Mouse (Mus musculus) midbrain, embryonic 13.5 days (tissue): Measurements from ENCODE around the gene Txndc15. TPM values are rescaled to one million over a fixed set of nuclear protein-coding genes. Genes with fewer than 3 reads are reported as not detected.

Experiments used
- polyA plus RNA-seq: library from polyadenylated mRNA; unstranded; fragments of >200 nt; fragmentation: Nextera tagmentation; extraction: Ambion mirVana; gene quantifications from 2 replicates; pipeline ENCODE4 v1.2.1, GENCODE M21; 2015

Txndc15 gene
- polyA plus RNA-seq, 1 experiment from 2014 or later, result 129 TPM

Other genes starting within 250 kb of the Txndc15 start
- 655 and 674 TPM in 2 replicates for gene Dbn1, start 226.5 kb upstream of the Txndc15 start, polyA plus RNA-seq
- 145 and 159 TPM in 2 replicates for gene Pdlim7, start 201.0 kb upstream of the Txndc15 start, polyA plus RNA-seq
- gene Dok3, start 185.4 kb upstream of the Txndc15 start, polyA plus RNA-seq, result 4.3 and 4.7 TPM in 2 replicates
- gene Ddx41, start 178.0 kb upstream of the Txndc15 start, polyA plus RNA-seq, result 60.2 and 66.6 TPM in 2 replicates
- gene Fam193b, start 143.5 kb upstream of the Txndc15 start, polyA plus RNA-seq, result 64.9 and 72.3 TPM in 2 replicates
- gene Tmed9, start 140.9 kb upstream of the Txndc15 start, polyA plus RNA-seq, result 103 and 125 TPM in 2 replicates
- 45.5 and 47.4 TPM in 2 replicates for gene B4galt7, start 114.8 kb upstream of the Txndc15 start, polyA plus RNA-seq
- gene Caml, start 91.6 kb upstream of the Txndc15 start, polyA plus RNA-seq, result 92.3 and 97.5 TPM in 2 replicates
- 31.3 and 33.5 TPM in 2 replicates for gene Ddx46, start 79.6 kb upstream of the Txndc15 start, polyA plus RNA-seq
- gene B230219D22Rik, start 21.5 kb upstream of the Txndc15 start, polyA plus RNA-seq, result 69.3 and 72.6 TPM in 2 replicates
- gene Pcbd2, start 12.7 kb downstream of the Txndc15 start, polyA plus RNA-seq, result 19.7 and 23.0 TPM in 2 replicates
- gene Catsper3, start 69.9 kb downstream of the Txndc15 start, polyA plus RNA-seq, result 0.12 TPM in 1 of 2 replicates, not detected in the other
- gene Pitx1, start 121.5 kb downstream of the Txndc15 start, polyA plus RNA-seq, result 0.75 and 1.5 TPM in 2 replicates